Mouse (Mus musculus): ENCODE results near the gene Apoc2. TPM values are rescaled to one million over a fixed set of nuclear protein-coding genes. Genes with fewer than 3 reads are reported as not detected.

Gene Apoc2
- total and polyA plus RNA-seq, 2 experiments from 2014 or later, result 0.50 to 0.86 TPM

DNA sequence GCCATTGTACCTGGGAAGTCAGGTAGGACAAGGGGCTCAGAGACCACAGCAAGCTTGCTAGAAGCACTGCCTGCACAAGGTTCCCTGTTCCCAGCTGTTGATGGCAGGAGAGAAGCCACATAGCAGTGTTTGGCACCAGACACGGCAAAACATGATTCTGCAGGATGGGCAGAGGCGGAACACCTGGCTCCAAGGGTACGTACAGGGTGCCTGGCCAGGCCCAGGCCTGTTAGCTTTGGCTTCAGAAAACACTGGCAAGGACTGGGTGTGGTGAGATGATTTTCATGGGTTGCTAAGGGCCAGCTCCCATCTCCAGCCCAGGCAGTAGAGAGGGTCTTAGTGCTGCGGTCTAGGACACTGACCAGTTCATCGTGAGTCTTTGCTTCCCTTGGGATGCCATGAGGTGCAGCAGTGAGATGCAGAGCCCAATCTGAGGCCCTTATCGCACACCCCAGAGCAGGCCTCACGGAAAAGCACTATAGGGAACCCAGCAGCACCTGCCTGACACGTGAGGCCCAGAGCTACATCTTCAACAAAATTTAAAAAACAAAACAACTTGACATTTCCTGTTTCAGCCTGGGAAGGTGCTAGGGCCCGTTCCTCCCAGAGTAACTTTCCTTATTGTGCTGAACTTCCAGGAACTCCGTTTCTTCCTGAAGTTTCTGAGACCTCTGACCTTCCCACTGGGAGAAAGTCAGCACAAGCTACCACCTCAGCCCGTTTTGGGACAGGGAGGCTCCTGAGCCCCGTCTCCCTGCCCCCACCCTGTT lies 22.7 kb upstream of the Apoc2 start:
- DNase-seq (no peak), ATAC-seq (no peak)
- H3K9ac ChIP-seq, result no peak overlapping the region
- H3K4me1 ChIP-seq (ENCODE audit: insufficient read depth), result no peaks in the 10 kb centered on the region
- H3K4me3 ChIP-seq (ENCODE audit: low read depth, low read length), result no peak overlapping the region
- no peak overlapping the region for H3K4me2 ChIP-seq (ENCODE audit: low read depth)
- 63% methylated on average over 12 of the region's 12 CpGs for WGBS
- no peak for TF ChIP-seq CTCF (IDR thresholded peaks at IDR 0.05; ENCODE audit: low read depth)
- peaks cover 6% of the 10 kb centered on the region for H3K36me3 ChIP-seq (ENCODE audit: insufficient read depth)
- H3K27me3 ChIP-seq (ENCODE audit: insufficient read depth, low read length), result no peaks in the 10 kb centered on the region
- H3K27ac ChIP-seq (ENCODE audit: low read depth, low read length), result peak overlapping the region; percentile 9; the same call in 1 of the 2 replicates
- H3K9me3 ChIP-seq (ENCODE audit: low read length), result no peaks in the 10 kb centered on the region

DNA sequence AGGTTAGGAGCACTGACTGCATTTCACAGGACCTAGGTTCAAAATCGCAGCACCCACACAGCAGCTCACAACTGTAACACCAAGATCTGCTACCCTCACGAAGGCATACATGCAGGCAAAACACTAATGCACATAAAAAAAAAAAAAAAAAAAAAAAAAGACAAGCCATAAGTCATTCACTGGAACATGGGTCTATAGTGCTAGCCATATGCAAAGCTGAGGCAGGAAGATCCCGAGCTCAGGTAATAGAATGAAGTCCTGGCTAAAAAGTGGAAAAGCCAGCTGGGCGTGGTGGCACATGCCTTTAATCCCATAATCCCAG lies 22.0 kb upstream of the Apoc2 start:
- no peak for TF ChIP-seq CTCF (IDR thresholded peaks at IDR 0.05; ENCODE audit: low read depth)

DNA sequence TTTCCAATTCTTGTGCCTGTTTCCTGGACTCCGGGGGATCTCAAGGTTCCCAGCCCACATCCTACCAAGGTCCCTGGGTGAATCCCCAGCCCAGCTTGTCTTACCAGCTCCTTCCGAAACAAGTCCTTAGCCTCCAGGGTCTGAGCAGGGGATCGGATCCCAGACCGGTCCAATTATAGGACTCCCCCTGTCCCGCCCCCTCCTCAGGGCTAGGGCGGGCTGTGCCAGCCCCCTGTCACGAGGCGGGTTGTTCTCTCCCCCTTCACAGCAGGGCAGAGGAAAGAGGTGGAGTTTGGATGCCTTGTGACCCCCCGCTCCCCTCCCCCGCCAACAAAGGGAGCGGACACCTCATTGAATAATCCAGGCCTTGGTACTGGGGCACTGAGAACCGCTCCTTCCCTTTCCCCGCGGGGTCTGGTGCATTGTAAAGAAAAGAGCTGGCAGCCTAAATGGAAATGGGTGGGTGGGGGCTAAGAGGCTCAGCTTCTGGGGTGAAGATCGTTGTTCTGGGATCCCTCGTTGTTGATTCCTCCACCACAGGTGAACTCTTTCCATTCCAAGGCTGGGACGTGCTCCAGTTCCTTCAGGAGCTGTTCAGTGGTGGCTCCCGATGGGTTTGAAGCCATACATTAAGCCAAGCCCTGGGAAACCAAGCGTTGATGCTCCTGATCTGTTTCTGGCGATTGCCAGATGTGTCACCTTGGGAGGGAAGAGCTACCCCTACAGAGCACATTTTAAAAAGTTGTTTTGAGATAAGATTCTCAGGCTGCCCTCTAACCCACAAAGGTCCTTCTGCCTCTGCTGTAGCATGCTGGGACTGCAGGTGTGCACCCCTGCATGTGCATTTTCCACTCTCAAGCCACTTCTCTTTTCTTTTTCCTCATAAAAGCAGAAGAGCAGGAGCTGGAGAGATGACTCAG lies 21.4 kb upstream of the Apoc2 start, which contains the start of gene Apoe:
Gene Apoe, minus strand, starts transcription at position 282 of the 920 bp plus-strand sequence.
- DNase-seq (peak; percentile 67), ATAC-seq (peak; percentile 77)
- TF ChIP-seq CTCF (IDR thresholded peaks at IDR 0.05; ENCODE audit: low read depth), result peak; percentile 11; the same call in 1 of the 2 replicates
- Histone ChIP-seq H3K9ac (peak within 1 kb of the TSS; percentile 44), H3K4me3 (ENCODE audit: low read depth, low read length) (peak within 1 kb of the TSS; percentile 34), H3K36me3 (ENCODE audit: insufficient read depth) (peaks cover 6% of the 10 kb centered on the region), H3K27me3 (ENCODE audit: insufficient read depth, low read length) (no peaks in the 10 kb centered on the region), H3K4me1 (ENCODE audit: insufficient read depth) (no peaks in the 10 kb centered on the region), H3K9me3 (ENCODE audit: low read length) (no peaks in the 10 kb centered on the region), H3K27ac (ENCODE audit: low read depth, low read length) (peak within 1 kb of the TSS; percentile 50), H3K4me2 (ENCODE audit: low read depth) (peak within 1 kb of the TSS; percentile 53)
- WGBS, result 1% methylated on average over 20 of the region's 20 CpGs

More for the DNA sequence above, 22.0 kb upstream of the Apoc2 start:
- no peak overlapping the region for H3K4me2 ChIP-seq (ENCODE audit: low read depth)
- no peak overlapping the region for H3K27ac ChIP-seq (ENCODE audit: low read depth, low read length)
- DNase-seq, result no peak
- H3K36me3 ChIP-seq (ENCODE audit: insufficient read depth), result peaks cover 6% of the 10 kb centered on the region
- ATAC-seq, result no peak
- no peak overlapping the region for H3K4me3 ChIP-seq (ENCODE audit: low read depth, low read length)
- no peaks in the 10 kb centered on the region for H3K4me1 ChIP-seq (ENCODE audit: insufficient read depth)
- H3K9me3 ChIP-seq (ENCODE audit: low read length), result no peaks in the 10 kb centered on the region
- WGBS, result 82% methylated on average over 4 of the region's 4 CpGs
- H3K27me3 ChIP-seq (ENCODE audit: insufficient read depth, low read length), result no peaks in the 10 kb centered on the region
- H3K9ac ChIP-seq, result no peak overlapping the region

DNA sequence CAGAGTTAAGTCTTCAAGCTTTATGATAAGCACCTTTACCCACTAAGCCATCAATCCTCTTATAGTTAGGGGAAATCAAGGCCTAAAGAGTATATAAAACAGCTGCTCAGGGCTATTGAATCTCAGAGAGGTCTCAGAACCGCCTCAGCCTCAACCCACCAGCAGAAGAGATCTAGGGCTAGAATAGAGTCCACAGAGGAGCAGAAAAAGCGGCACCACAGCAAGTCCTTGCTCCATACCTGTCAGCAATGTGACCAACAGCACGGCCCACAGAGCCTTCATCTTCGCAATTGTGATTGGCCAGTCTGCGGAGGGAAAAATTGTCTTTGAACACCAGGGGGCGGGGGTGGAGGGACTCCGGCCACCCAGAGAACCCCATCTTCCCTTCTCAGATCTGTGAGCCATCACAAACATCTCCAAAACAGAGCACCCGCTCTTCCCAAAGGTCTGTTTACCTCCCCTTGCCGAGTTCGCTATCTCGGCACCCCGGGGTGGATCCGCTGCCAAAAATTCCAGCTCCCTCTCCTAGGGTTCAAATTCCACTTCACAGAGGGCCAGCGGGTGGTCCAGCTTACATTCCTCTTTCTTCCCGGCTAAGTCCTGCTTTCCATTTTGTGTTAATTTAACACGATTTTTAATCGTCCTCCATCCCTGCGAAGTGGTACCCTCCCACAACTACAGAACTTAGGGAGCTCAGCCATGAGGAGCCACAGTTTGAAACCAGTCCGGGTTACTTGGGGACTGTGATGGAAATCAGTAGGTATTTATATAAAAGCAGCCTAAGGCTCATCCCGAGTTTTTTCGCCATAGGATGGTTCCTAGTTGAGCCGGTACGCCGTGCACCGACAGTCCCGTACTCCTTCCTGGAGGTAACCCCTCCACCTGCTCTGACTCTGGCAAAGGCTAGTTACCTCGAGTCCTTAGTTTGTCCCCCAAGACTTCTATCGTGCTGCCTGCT lies 20.5 kb upstream of the Apoc2 start:
- TF ChIP-seq CTCF (IDR thresholded peaks at IDR 0.05; ENCODE audit: low read depth), result peak; percentile 39
- no peaks in the 10 kb centered on the region for H3K27me3 ChIP-seq (ENCODE audit: insufficient read depth, low read length)
- peak overlapping the region; percentile 44 for H3K9ac ChIP-seq
- WGBS, result 3% methylated on average over 28 of the region's 28 CpGs
- H3K36me3 ChIP-seq (ENCODE audit: insufficient read depth), result peaks cover 6% of the 10 kb centered on the region
- DNase-seq, result no peak
- peak overlapping the region; percentile 50 for H3K27ac ChIP-seq (ENCODE audit: low read depth, low read length)
- peak overlapping the region; percentile 53 for H3K4me2 ChIP-seq (ENCODE audit: low read depth)
- peak overlapping the region; percentile 34 for H3K4me3 ChIP-seq (ENCODE audit: low read depth, low read length)
- H3K4me1 ChIP-seq (ENCODE audit: insufficient read depth), result no peaks in the 10 kb centered on the region
- no peak for ATAC-seq
- no peaks in the 10 kb centered on the region for H3K9me3 ChIP-seq (ENCODE audit: low read length)

- DNase-seq (no peak), ATAC-seq (no peak)
- Histone ChIP-seq H3K9me3 (ENCODE audit: low read length) (no peaks in the 10 kb centered on the region), H3K27me3 (ENCODE audit: insufficient read depth, low read length) (no peaks in the 10 kb centered on the region), H3K27ac (ENCODE audit: low read depth, low read length) (no peak overlapping the region), H3K4me3 (ENCODE audit: low read depth, low read length) (no peak overlapping the region), H3K36me3 (ENCODE audit: insufficient read depth) (peaks cover 6% of the 10 kb centered on the region; the same call in 1 of the 2 replicates), H3K4me2 (ENCODE audit: low read depth) (no peak overlapping the region), H3K4me1 (ENCODE audit: insufficient read depth) (no peaks in the 10 kb centered on the region), H3K9ac (no peak overlapping the region)
- TF ChIP-seq CTCF (IDR thresholded peaks at IDR 0.05; ENCODE audit: low read depth), result no peak
- whole genome bisulfite sequencing, result 97% methylated on average over 34 of the region's 34 CpGs
These were observed 18.7 kb upstream of the Apoc2 start for GRCm38 (mm10) chr7:19696336-19696873.

- Histone ChIP-seq H3K36me3 (ENCODE audit: insufficient read depth) (peaks cover 6% of the 10 kb centered on the region; the same call in 1 of the 2 replicates), H3K4me2 (ENCODE audit: low read depth) (no peak overlapping the region), H3K4me1 (ENCODE audit: insufficient read depth) (no peaks in the 10 kb centered on the region), H3K27ac (ENCODE audit: low read depth, low read length) (no peak overlapping the region), H3K9me3 (ENCODE audit: low read length) (no peaks in the 10 kb centered on the region), H3K27me3 (ENCODE audit: insufficient read depth, low read length) (no peaks in the 10 kb centered on the region), H3K9ac (no peak overlapping the region), H3K4me3 (ENCODE audit: low read depth, low read length) (no peak overlapping the region)
- ATAC-seq, result no peak
- TF ChIP-seq CTCF (IDR thresholded peaks at IDR 0.05; ENCODE audit: low read depth), result no peak
- WGBS, result 96% methylated on average over 6 of the region's 6 CpGs
- no peak for DNase-seq
These were observed 18.1 kb upstream of the Apoc2 start for GRCm38 (mm10) chr7:19695881-19696280.

Data from forebrain, postnatal 0 days (tissue).